Mouse (Mus musculus): ENCODE results near the gene Man1c1.
A peak's percentile ranks its signal among the peaks of the same experiment; 100 is the strongest.

Gene Man1c1

DNA sequence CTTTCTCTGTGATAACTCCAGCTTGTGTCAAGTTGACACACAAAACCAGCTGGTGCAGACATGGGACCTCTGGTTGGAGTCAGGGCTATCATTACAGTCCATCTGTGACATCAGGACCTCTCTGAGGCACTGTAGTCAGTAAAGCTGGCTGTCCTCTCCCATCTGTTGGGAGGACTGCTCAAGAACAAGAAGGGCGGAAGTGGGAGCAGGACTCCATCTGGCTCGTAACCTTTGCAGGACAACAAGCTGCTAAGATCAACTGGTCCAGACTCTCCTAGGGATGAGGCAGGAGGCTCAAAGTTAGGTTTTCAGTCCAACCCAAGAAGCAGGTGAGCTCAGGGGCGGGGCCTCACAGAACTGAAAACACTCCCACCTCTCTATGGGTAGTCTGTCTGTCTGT lies 29.1 kb downstream of the Man1c1 start:
- DNase-seq (ENCODE audit: low spot score in 2 of 2): no peak

DNA sequence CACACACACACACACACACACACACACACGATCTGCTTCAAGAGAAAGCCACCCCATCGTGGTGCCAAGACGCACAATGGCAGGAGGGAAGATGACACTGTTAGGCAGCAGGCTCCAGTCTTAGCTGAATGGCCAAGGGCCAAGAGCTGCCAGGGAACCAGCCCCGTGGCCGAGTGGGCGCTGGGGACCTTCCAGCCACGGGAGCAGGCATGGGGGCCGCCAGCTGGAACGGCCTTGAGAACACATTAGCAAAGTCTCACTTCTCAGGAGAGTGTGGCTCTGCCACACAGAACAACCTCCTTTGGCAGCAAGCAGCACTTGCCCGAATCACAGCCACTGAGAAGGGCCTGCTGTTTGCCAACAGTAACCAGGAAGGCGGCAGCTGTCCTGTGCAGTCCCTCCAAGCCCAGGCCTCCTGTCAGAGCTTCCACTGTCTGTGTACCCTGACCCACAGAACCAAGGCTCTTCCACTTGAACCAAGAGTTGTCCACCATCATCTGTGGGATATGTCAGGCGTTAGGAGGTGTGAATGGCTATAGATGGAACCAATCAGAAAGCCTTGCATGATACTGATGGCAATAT lies 30.1 kb downstream of the Man1c1 start:
- DNase-seq (ENCODE audit: low spot score in 2 of 2): no peak

DNA sequence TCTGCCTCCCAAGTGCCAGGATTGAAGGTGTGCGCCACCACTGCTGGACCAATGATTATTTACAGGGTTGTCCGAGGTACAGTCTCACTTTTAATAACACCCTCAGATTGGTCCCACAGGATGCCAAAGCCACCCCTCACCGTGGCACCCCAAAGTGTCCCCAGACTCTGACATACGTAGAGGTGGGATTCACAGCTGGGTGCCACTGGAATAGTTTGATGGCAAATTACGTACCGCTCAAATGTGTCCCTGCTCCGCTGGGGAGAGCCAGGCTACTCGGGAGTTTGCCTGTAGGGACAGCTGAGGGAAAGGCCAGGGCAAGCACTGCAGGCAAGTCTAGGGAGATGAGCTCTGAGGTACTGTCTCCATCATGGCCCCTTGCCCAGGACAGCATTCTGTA lies 30.9 kb downstream of the Man1c1 start:
- no peak for DNase-seq (ENCODE audit: low spot score in 2 of 2)

DNA sequence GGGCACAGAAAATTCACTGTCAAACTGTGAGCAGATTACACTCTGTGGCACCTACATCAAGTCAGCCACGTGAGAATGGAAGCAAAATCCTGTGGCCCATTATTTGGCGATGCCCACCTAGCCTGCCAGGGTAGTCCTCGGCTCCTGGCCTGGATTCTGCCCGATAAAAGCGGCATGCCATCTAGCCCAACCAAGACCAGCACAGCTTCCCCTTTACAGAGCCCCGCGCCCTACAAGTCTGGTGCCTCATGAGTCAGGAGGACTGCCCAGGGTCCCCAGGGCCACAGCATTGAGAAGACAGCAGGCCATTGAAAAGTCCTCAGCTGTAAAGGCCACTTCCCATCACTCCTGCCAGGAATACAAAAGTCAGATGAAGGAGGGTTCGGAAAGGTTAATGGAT lies 31.8 kb downstream of the Man1c1 start:
- no peak for DNase-seq (ENCODE audit: low spot score in 2 of 2)

DNA sequence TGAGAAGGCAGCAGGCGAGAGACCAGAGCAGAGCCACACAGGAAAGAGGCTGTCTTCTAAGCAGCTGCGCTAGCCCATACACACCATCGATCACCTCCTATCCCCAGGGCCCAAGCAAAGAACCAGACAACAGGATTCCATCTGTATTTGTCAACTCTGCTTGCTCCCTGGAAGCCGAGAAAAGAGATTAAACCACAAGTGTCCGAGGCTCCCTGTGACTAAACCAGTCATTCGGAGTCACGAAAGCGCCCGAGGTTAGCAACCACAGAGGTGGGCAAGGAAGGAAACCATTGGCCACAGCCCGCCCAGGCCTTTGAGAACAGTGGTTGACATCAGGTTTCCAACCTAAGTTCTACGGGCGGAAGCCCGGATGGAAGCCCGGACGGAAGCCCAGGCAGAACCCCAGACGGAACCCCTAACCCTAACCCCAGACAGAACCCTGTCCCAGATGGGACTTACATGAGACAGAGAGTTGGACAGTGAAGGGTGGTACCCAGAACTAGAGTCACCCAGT lies 32.4 kb downstream of the Man1c1 start:
- DNase-seq (ENCODE audit: low spot score in 2 of 2): no peak

DNA sequence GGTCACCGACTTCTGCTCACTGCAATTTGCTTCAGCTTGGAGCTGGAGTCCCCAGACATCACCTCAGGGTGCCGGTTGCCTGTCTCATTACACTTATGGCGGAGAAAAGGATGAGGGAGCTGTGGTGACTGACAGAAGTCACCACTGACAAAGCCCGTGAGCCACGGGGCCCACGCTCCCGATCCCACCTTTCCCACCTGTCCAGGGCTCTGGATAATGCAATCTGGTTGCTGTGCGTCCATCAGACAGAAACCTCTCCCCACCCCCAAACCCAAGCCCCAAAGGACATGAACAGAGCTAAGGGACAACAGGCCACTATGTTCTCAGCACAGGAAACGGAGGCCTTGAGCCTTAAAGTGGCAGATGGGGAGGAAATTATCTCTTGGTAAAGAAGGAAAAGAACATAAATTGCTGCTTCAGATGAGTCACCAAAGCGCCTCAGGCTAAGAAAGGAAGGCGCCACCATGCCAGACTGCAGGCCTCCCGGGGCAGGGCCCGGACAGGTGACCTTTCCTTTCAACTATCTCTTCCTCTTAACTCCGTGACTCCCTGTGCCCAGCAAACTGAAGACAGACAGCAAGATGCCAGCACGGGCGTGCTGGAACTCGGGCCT lies 34.2 kb downstream of the Man1c1 start:
- no peak for DNase-seq (ENCODE audit: low spot score in 2 of 2)

DNA sequence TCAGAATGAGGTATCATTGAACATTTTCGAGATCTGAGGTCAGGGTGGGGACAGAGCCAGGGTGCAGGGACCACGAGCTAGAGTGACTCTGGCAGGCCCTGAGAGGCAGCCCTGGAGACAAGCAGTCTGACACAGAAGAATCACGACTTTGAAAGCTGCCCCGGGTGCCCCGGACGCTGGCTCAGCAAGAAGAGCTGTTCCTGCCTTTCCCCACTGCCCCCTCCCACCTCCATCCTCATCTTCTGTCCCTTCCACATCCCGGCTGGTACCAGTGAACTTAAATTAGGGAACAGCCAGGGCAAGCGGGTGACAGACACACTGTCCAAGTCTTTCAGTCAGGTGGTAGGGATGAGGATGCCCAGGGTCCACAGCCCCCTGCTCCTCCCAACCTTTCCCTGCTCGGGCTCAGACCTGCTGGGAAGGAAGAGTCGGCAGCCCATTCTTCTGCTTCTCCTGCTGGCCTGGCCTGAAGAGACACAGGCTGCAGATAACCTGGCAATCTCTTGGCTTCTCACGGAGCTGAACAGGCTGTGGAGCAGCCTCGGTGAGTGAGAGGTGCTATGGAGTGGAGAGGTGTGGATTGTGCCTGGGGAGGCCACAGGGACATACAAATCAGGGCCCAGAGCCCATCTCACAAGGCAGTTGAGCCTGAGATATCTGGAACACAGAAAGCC lies 35.6 kb downstream of the Man1c1 start:
- no peak for DNase-seq (ENCODE audit: low spot score in 2 of 2)

DNA sequence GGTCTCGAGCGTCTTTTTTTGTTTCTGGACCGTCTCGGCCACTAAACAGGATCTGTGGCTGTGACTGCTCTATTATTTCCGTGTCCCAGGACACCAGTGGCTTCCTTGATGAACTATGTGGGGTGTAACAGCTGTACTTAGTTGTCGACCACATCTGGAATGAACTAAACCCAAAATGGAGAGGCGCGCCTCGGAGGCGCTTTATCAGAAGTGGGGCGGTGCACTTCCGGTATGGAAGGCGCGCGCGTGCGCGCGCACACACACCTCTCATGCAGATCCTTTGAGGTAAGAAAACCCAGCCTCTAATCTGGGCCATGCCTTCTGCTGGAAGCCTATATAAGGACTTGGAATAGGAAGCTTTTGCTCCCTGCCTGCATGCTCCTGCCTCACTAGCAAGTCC lies 37.7 kb downstream of the Man1c1 start:
- no peak for DNase-seq (ENCODE audit: low spot score in 2 of 2)

DNA sequence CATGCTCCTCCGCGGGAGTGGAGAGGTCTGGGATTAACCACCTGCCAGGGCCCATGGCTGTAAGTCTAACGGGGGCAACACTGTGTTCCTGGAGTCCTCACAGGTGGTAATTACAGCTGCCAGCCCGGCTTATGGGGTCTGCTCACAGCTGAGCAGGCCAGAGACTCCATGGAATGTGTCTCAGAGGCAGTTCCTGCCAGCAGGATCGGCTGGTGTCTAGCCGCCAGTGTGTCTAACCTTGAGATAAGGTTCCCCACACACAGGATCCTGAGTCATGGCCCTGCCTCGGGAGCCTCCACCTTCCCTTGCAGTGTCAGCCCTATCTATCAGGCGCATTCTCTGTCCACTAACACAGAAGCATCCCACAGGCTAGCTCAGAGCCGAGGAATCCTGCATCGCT lies 41.0 kb downstream of the Man1c1 start:
- DNase-seq (ENCODE audit: low spot score in 2 of 2): no peak

DNA sequence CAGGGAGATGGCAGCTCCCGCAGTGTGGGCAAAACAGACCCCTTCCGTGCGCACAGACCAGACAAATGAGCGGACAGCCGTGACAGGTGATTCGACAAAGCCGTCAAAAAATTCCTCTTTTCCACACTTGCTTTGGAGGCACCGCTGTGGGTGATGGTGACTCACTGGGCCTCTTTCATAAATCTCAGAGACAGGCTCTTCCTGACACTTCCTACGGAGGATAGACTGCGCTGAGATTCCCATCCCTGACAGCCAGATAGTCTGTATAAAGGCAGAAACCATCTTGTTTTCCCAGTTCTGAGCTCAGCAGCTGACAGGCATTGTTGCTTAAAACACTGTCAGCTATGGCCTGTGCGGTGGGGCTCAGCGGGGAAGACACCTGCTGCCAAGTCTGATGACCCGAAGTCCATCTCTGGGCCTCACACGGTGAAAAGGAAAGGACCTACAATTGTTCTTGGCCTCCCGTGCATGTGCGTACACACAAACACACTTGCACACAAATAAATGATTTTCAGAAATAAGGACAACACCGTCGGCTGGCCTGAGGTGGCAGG lies 43.4 kb downstream of the Man1c1 start:
- peak in 1 of 2 experiments; percentile 30 for DNase-seq (ENCODE audit: low spot score in 2 of 2)

DNA sequence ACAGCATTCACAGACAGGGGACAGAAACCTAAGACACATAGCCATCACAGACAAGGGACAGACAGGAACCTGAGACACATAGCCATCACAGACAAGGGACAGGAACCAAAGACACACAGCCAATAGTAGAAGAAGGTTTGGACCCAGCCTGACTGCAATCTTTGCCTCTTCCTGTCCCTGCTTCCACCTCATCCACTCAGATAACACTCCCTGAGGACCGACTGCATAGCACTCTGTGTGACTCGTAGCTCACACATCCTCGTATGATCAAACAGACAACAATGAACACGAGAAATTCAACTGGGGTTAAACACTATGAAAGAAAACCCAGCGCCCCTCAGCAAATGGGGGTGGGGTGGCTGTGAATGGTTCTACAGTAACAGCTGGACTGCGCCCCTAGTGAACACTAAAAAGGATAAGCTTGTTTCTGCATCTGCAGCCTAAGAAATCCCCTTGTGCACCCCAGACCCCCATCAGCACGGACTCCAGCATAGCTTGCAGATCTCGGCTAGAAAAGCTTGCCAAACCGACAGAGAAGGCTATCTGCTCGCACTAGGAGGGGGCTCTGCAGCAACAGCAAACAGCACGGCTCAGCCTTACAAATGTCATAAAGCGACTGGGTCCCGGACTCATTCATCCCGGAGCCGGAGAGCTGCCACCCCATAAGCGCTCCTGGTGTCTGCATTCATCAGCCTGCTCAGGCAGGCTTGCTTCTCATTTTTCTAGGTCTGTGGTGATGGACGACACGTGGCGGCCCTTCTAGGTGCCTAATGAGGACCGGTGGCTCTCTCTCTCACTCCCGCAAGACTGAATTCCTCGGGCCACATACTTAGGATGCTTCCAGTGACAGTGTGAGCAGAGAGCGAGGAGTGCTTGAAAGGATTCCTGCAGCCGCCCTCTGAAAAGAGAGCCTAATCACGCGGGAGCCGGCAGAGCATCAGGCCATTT lies 44.5 kb downstream of the Man1c1 start:
- DNase-seq (ENCODE audit: low spot score in 2 of 2): no peak

DNA sequence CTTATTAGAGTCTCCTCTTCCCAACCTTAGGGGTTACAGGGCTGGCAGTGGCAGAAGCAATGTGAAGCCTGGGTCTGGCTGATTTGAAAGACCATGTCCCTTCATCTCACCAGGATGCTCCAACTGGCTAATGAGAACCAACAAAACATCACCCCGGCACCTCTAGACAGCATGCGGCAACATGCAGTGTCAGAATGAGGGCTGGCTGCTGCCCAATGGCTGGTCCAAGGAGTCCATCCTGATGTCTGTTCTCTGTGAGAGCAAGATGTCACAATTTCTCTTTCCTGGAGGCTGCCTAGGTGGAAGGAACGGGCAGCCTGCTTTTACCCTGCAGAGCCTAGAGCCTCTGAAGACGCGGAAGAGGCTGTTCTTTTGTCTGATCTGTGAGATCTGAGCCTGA lies 46.6 kb downstream of the Man1c1 start:
- no peak for DNase-seq (ENCODE audit: low spot score in 2 of 2)

DNA sequence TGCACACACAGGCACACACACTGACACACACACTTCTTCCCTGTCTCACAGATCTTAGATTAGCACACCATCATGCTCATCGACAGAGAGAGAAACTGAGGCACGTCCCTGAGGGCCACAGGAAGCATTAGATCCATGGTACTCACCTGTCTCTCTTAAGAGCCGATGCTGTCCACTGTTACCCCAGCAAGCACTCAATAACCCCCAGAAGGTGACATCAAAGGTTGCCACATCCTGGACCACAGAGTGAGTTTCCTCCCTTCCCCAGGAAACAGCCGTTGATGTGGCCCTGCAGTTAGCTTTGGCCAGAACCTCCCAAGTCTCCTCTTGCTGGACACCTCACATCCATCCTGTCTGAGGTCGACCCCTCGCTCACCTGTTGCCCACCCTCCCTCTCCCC lies 49.7 kb downstream of the Man1c1 start:
- no peak for DNase-seq (ENCODE audit: low spot score in 2 of 2)

DNA sequence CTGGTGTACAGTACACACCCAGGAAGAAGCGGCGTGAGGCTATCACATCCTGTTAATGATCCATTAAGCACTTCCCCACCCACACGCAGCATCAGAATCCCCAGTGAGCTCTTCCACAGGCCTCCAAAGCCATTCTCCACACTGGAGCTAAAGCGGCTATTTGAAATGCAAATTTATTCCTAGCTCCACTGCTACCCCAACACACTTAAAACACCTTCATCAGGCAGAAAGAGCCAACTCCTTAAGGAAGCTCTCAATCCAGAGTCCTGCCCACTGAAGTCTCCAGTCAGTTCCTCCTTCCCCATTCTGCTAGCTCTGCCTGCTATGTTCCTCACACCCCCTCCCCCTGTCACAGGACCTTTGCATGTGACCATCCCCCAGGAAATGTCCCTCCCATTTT lies 51.4 kb downstream of the Man1c1 start:
- no peak for DNase-seq (ENCODE audit: low spot score in 2 of 2)

DNA sequence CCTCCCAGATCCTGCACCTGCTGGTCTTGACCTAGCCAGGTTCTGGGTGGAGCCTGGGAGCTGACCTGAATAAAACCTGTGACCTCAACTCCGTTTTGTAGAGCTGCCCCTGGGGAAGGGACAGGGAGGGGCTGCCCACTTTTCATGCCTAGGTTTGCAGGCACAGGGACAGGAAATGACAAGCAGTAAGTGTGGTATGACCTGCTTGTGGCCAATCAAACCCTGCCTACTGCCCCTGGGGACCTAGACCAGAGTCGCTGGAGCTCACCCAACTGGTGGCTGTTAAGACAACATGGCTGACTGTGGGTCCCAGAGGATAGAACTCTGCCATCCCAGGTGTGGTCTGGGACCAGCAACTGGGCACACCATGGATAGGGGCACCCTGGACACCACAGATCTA lies 51.9 kb downstream of the Man1c1 start:
- no peak for DNase-seq (ENCODE audit: low spot score in 2 of 2)

DNA sequence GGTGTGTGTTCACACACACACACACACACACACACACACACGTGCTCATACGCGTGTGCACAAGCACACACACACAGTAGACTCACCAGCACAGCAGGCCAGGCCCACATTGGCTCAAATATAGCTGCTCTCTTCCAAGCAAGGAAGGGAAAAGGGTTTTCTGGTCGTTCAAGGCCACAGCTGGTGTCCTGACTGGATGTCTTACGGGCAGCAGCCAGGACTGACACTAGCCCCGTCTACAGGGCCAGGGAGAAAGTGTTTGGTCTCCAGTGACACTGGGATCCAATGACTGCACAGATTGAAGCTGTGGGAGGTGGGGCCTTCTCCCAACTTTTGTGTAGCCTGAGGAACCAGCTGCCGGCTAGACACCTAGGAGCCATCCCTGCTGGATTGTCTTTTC lies 52.7 kb downstream of the Man1c1 start:
- no peak for DNase-seq (ENCODE audit: low spot score in 2 of 2)

DNA sequence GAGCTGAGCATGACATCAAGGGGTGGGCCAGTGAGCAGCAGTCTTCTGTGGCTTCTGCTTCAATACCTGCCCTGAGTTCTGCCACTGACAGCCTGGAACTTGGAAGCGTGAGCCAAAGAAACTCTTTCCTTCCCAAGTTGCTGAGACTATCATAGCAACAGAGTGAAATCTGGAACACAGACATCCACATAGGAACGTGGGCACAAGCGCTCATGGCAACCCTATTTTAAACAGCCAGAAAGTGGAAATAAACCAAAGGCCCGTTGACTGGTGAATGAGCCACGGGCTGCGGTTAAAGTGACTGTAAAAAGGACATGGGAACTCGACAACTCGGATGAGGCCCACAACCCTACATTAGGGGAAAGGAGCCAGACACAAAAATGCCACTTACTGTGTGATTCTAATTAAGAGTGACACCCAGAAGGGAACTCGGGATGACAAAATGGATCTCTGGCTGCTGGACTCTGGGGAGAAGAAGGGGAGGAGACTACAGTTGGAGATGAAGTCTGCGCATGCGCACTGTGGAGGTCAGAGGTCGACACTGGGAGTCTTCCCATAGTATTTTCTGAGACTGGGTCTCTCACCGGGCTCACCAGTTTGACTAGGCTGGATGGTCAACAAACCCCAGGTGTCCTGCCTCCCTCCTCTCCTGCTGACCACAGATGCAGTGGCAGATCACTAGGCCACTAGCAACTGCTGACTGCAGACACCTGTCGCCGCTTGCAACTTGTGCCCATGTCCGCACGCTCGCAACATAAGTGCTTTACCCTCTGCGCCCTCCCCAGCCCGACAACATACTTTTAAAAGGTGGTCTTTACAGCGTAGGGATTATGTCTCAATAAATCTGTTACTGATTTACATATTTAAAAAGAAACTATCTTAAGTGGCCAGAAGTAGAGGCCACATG lies 58.8 kb downstream of the Man1c1 start:
- DNase-seq (ENCODE audit: low spot score in 2 of 2): peak; percentile 49 to 74

DNA sequence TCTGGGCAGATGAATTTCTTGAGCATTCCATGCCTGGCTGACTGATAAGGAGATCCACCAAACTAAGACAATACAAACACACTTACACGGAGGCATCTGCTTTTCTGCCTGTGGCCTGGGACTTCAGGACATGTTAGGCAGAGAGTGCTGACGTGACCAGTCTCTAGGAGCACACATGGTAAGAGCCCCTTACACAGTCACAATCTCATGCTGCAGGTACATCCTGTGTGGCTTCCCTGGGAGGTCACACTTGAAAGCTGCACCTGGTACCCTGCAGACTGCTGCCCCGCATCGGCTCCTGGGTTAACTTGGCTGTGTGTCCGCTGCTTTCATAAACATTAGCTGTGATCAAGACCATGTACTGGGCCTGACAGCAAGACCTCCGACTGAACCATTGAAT lies 59.7 kb downstream of the Man1c1 start:
- DNase-seq (ENCODE audit: low spot score in 2 of 2): no peak

DNA sequence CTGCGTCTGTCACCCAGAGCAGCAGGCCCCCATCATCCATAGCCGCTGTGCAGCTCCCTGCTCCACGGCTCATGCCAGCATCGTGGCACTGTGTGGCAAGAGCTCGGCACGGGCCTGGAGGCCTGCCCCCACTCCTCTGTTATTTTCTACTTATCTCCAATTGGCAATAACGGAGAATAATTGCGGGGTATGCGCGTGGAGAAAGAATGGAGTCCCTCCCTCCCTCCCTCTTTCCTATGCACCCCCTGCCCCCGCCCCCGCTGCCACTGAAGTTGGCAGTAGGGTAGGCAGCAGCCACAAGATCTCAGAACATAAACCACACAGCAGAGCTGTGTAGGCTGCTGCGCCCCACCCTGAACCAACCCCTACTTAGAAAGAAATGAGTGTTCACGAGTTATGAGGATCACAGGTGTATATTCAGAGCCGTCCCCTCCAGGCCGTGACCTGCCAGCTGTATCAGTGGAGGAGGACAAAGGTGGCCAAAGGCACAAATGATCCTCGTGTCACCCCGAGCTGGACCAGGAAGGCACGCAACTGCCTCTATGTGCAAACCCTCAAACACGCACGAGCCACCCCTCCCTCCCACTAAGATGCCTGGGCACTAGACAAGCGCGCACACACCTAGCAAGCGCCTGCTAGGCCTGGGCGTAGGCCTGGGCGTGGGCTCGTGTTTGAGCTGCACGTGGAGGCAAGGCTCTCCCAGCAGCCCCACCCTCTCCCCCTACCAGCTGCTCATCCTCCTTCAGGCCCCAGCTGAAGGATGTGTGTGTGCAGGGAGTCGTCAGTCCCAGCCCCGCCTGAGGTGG lies 62.2 kb downstream of the Man1c1 start:
- peak; percentile 58 to 82 for DNase-seq (ENCODE audit: low spot score in 2 of 2)

DNA sequence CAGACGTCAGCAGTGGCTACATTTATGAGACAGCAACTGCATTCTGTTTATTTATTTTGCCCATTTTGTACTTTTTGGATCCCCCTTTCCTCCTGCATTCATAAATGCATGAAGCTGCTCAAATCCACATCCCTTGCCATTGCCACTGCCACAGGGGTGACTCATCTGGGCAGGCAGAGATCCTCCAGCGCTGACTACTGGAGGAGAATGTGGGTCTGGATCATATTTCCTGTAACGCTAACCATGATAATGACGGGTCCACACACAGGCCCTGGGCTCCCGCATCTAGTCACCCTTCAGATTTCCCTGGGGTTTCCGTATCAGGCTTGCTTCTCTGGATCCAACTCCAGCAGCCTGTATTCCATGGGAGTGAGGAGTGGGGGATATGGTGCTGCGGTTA lies 64.8 kb downstream of the Man1c1 start:
- DNase-seq (ENCODE audit: low spot score in 2 of 2): no peak
